Mouse (Mus musculus): ENCODE measurements around the gene Echdc3.

The Echdc3 gene

GRCm38 (mm10) chr2:6212724-6213511 is at the start of gene Echdc3:
Echdc3 (minus strand) TSS chr2:6213033.
- DNase-seq (ENCODE audit: low spot score in 2 of 2), result peak; percentile 63 to 86

GRCm38 (mm10) chr2:6261718-6262117 is 48.9 kb upstream of the Echdc3 start:
- DNase-seq (ENCODE audit: low spot score in 2 of 2), result no peak

GRCm38 (mm10) chr2:6261201-6261672 is 48.4 kb upstream of the Echdc3 start:
- DNase-seq (ENCODE audit: low spot score in 2 of 2), result peak; percentile 37 to 54

- DNase-seq (ENCODE audit: low spot score in 2 of 2), result no peak
Measured at GRCm38 (mm10) chr2:6260661-6261060, 47.8 kb upstream of the Echdc3 start.

- DNase-seq (ENCODE audit: low spot score in 2 of 2), result no peak
Measured at GRCm38 (mm10) chr2:6259182-6259581, 46.3 kb upstream of the Echdc3 start.

GRCm38 (mm10) chr2:6258026-6258425 is 45.2 kb upstream of the Echdc3 start:
- no peak for DNase-seq (ENCODE audit: low spot score in 2 of 2)

GRCm38 (mm10) chr2:6257146-6257545 is 44.3 kb upstream of the Echdc3 start:
- peak; percentile 71 to 89 for DNase-seq (ENCODE audit: low spot score in 2 of 2)

GRCm38 (mm10) chr2:6255989-6256841 is 43.4 kb upstream of the Echdc3 start:
- DNase-seq (ENCODE audit: low spot score in 2 of 2), result peak; percentile 82 to 85

GRCm38 (mm10) chr2:6255402-6255988 is 42.7 kb upstream of the Echdc3 start:
- no peak for DNase-seq (ENCODE audit: low spot score in 2 of 2)

GRCm38 (mm10) chr2:6252491-6252890 is 39.7 kb upstream of the Echdc3 start:
- no peak for DNase-seq (ENCODE audit: low spot score in 2 of 2)

GRCm38 (mm10) chr2:6251076-6251496 is 38.3 kb upstream of the Echdc3 start:
- DNase-seq (ENCODE audit: low spot score in 2 of 2), result no peak

- DNase-seq (ENCODE audit: low spot score in 2 of 2), result no peak
Measured at GRCm38 (mm10) chr2:6241446-6241845, 28.6 kb upstream of the Echdc3 start.

GRCm38 (mm10) chr2:6240072-6240471 is 27.2 kb upstream of the Echdc3 start:
- no peak for DNase-seq (ENCODE audit: low spot score in 2 of 2)

- no peak for DNase-seq (ENCODE audit: low spot score in 2 of 2)
Measured at GRCm38 (mm10) chr2:6239333-6239732, 26.5 kb upstream of the Echdc3 start.

GRCm38 (mm10) chr2:6238679-6239078 is 25.8 kb upstream of the Echdc3 start:
- no peak for DNase-seq (ENCODE audit: low spot score in 2 of 2)

GRCm38 (mm10) chr2:6238244-6238643 is 25.4 kb upstream of the Echdc3 start:
- no peak for DNase-seq (ENCODE audit: low spot score in 2 of 2)

- DNase-seq (ENCODE audit: low spot score in 2 of 2), result no peak
Measured at GRCm38 (mm10) chr2:6233353-6233752, 20.5 kb upstream of the Echdc3 start.

GRCm38 (mm10) chr2:6232755-6233154 is 19.9 kb upstream of the Echdc3 start:
- no peak for DNase-seq (ENCODE audit: low spot score in 2 of 2)

GRCm38 (mm10) chr2:6230865-6231264 is 18.0 kb upstream of the Echdc3 start:
- no peak for DNase-seq (ENCODE audit: low spot score in 2 of 2)

- peak; percentile 71 to 74 for DNase-seq (ENCODE audit: low spot score in 2 of 2)
Measured at GRCm38 (mm10) chr2:6229597-6230290, 16.9 kb upstream of the Echdc3 start.

- peak in 1 of 2 experiments; percentile 46 for DNase-seq (ENCODE audit: low spot score in 2 of 2)
Measured at GRCm38 (mm10) chr2:6227059-6227445, 14.2 kb upstream of the Echdc3 start.

Data from right cerebral cortex, postnatal 10 days (tissue).